Mouse (Mus musculus) bone marrow, adult 2 months (tissue): ENCODE measurements around the gene Tanc2.

Experiments
- CTCF ChIP-seq: fragments of 200-500 bp; IDR thresholded peaks from 2 replicates; pipeline ENCODE4 v1.5.1; 2011; ENCODE audit warnings: low read length, control low read depth; ENCODE audit not compliant: control insufficient read depth, insufficient read depth
- POLR2A ChIP-seq: fragments of 200-500 bp; IDR thresholded peaks from 2 replicates; pipeline ENCODE4 v1.6.1; 2011; ENCODE audit warnings: low read depth, mild to moderate bottlenecking, control low read depth, low read length, borderline replicate concordance; ENCODE audit not compliant: control insufficient read depth

GRCm38 (mm10) chr11:105558091-105558490 is 31.7 kb upstream of the Tanc2 start:
- TF ChIP-seq CTCF = no peak
- no peak for TF ChIP-seq POLR2A
